Mouse (Mus musculus): ENCODE data around the gene Fkbp6. TPM values are rescaled to one million over a fixed set of nuclear protein-coding genes. Genes with fewer than 3 reads are reported as not detected.
A peak's percentile ranks its signal among the peaks of the same experiment; 100 is the strongest.
"Not testable (repeated sequence)": the region's sequence is repeated elsewhere in the genome, so short reads cannot be mapped to it uniquely, and the experiment has no call there.

The Fkbp6 gene
- polyA plus RNA-seq, 1 experiment from 2014 or later: 0.30 TPM

- no peaks in the 10 kb centered on the region for H3K9me3 ChIP-seq
- H3K4me3 ChIP-seq: peak within 1 kb of the TSS; percentile 97
- no peaks in the 10 kb centered on the region for H3K27me3 ChIP-seq
- peak within 1 kb of the TSS; percentile 89 for H3K4me2 ChIP-seq
- H3K4me1 ChIP-seq (replicated peaks): peaks cover 18% of the 10 kb centered on the region
- peak within 1 kb of the TSS; percentile 84 for H3K27ac ChIP-seq (replicated peaks)
- peak within 1 kb of the TSS; percentile 79 for H3K9ac ChIP-seq
- H3K36me3 ChIP-seq: peaks cover 32% of the 10 kb centered on the region
- under 1% methylated on average over 54 of the region's 64 CpGs for WGBS
- ATAC-seq (ENCODE audit: low FRiP score, low read depth): peak; percentile 82
Observed at GRCm38 (mm10) chr5:135369787-135370654, 20.2 kb upstream of the Fkbp6 start, which contains the start of gene Nsun5. Gene Nsun5 (plus strand): TSS chr5:135369953.

- 66% methylated on average over 9 of the region's 9 CpGs for WGBS
- ATAC-seq (ENCODE audit: low FRiP score, low read depth); H3K27me3 ChIP-seq; H3K9me3 ChIP-seq: not testable (repeated sequence)
- Histone ChIP-seq H3K27ac (replicated peaks) (peak overlapping the region; percentile 84; the same call in 1 of the 2 replicates), H3K4me2 (peak overlapping the region; percentile 89), H3K36me3 (peaks cover 27% of the 10 kb centered on the region), H3K4me1 (replicated peaks) (peaks cover 18% of the 10 kb centered on the region), H3K4me3 (peak overlapping the region; percentile 97), H3K9ac (peak overlapping the region; percentile 79)
Observed at GRCm38 (mm10) chr5:135369196-135369595, 19.4 kb upstream of the Fkbp6 start.

- no peaks in the 10 kb centered on the region for H3K27me3 ChIP-seq
- ATAC-seq (ENCODE audit: low FRiP score, low read depth): no peak
- H3K36me3 ChIP-seq: peaks cover 19% of the 10 kb centered on the region
- H3K9me3 ChIP-seq: no peaks in the 10 kb centered on the region
- no peak overlapping the region for H3K9ac ChIP-seq
- no peak overlapping the region for H3K4me3 ChIP-seq
- 78% methylated on average over 6 of the region's 6 CpGs for WGBS
- no peak overlapping the region for H3K27ac ChIP-seq (replicated peaks)
- H3K4me1 ChIP-seq (replicated peaks): peaks cover 18% of the 10 kb centered on the region
- H3K4me2 ChIP-seq: no peak overlapping the region
Observed at GRCm38 (mm10) chr5:135368312-135368711, 18.5 kb upstream of the Fkbp6 start.

GRCm38 (mm10) chr5:135367841-135368240 is 18.0 kb upstream of the Fkbp6 start:
- H3K4me1 ChIP-seq (replicated peaks): peaks cover 18% of the 10 kb centered on the region
- WGBS: 47% methylated on average over 6 of the region's 6 CpGs
- ATAC-seq (ENCODE audit: low FRiP score, low read depth): no peak
- H3K4me3 ChIP-seq: no peak overlapping the region
- H3K9me3 ChIP-seq: no peaks in the 10 kb centered on the region
- H3K27me3 ChIP-seq: no peaks in the 10 kb centered on the region
- no peak overlapping the region for H3K27ac ChIP-seq (replicated peaks)
- no peak overlapping the region for H3K4me2 ChIP-seq
- no peak overlapping the region for H3K9ac ChIP-seq
- peaks cover 16% of the 10 kb centered on the region for H3K36me3 ChIP-seq

- Histone ChIP-seq H3K27ac (replicated peaks) (no peak overlapping the region), H3K9me3 (no peaks in the 10 kb centered on the region), H3K9ac (no peak overlapping the region), H3K4me2 (no peak overlapping the region), H3K36me3 (no peaks in the 10 kb centered on the region), H3K27me3 (no peaks in the 10 kb centered on the region), H3K4me3 (no peak overlapping the region), H3K4me1 (replicated peaks) (no peaks in the 10 kb centered on the region)
- no peak for ATAC-seq (ENCODE audit: low FRiP score, low read depth)
- WGBS: 29% methylated on average over 12 of the region's 12 CpGs
Observed at GRCm38 (mm10) chr5:135363540-135363939, 13.7 kb upstream of the Fkbp6 start.

GRCm38 (mm10) chr5:135362572-135362971 is 12.7 kb upstream of the Fkbp6 start:
- 88% methylated on average over 3 of the region's 3 CpGs for WGBS
- H3K27me3 ChIP-seq: no peaks in the 10 kb centered on the region
- no peak for ATAC-seq (ENCODE audit: low FRiP score, low read depth)
- H3K27ac ChIP-seq (replicated peaks): no peak overlapping the region
- H3K4me1 ChIP-seq (replicated peaks): no peaks in the 10 kb centered on the region
- H3K9me3 ChIP-seq: peaks cover 2% of the 10 kb centered on the region; the same call in 1 of the 2 replicates
- no peaks in the 10 kb centered on the region for H3K36me3 ChIP-seq
- H3K4me2 ChIP-seq: no peak overlapping the region
- no peak overlapping the region for H3K9ac ChIP-seq
- H3K4me3 ChIP-seq: no peak overlapping the region

- 93% methylated on average over 2 of the region's 2 CpGs for WGBS
- no peaks in the 10 kb centered on the region for H3K4me1 ChIP-seq (replicated peaks)
- no peaks in the 10 kb centered on the region for H3K36me3 ChIP-seq
- no peak overlapping the region for H3K4me3 ChIP-seq
- no peak overlapping the region for H3K9ac ChIP-seq
- no peak for ATAC-seq (ENCODE audit: low FRiP score, low read depth)
- no peak overlapping the region for H3K27ac ChIP-seq (replicated peaks)
- peaks cover 4% of the 10 kb centered on the region; the same call in 1 of the 2 replicates for H3K9me3 ChIP-seq
- no peak overlapping the region for H3K4me2 ChIP-seq
- no peaks in the 10 kb centered on the region for H3K27me3 ChIP-seq
Observed at GRCm38 (mm10) chr5:135359772-135360171, 9.9 kb upstream of the Fkbp6 start.

- Histone ChIP-seq H3K27me3 (0 out of 2 replicates have a peak, but pooled peaks cover 3% of the 10 kb centered on the region), H3K4me3 (no peak overlapping the region), H3K9me3 (peaks cover 4% of the 10 kb centered on the region; the same call in 1 of the 2 replicates), H3K4me2 (no peak overlapping the region), H3K27ac (replicated peaks) (no peak overlapping the region), H3K4me1 (replicated peaks) (no peaks in the 10 kb centered on the region), H3K36me3 (no peaks in the 10 kb centered on the region), H3K9ac (no peak overlapping the region)
- no peak for ATAC-seq (ENCODE audit: low FRiP score, low read depth)
- 92% methylated on average over 2 of the region's 2 CpGs for WGBS
Observed at GRCm38 (mm10) chr5:135357556-135357955, 7.7 kb upstream of the Fkbp6 start.

- H3K9me3 ChIP-seq: peaks cover 4% of the 10 kb centered on the region; the same call in 1 of the 2 replicates
- no peak overlapping the region for H3K4me3 ChIP-seq
- WGBS: 39% methylated on average over 1 of the region's 1 CpGs
- H3K27me3 ChIP-seq: 0 out of 2 replicates have a peak, but pooled peaks cover 3% of the 10 kb centered on the region
- H3K27ac ChIP-seq (replicated peaks): no peak overlapping the region
- no peaks in the 10 kb centered on the region for H3K4me1 ChIP-seq (replicated peaks)
- H3K4me2 ChIP-seq: no peak overlapping the region
- H3K36me3 ChIP-seq: no peaks in the 10 kb centered on the region
- H3K9ac ChIP-seq: no peak overlapping the region
- ATAC-seq (ENCODE audit: low FRiP score, low read depth): no peak
Observed at GRCm38 (mm10) chr5:135356090-135356489, 6.2 kb upstream of the Fkbp6 start.

- no peak overlapping the region for H3K4me2 ChIP-seq
- H3K36me3 ChIP-seq: no peaks in the 10 kb centered on the region
- H3K27ac ChIP-seq (replicated peaks): no peak overlapping the region
- no peak overlapping the region for H3K4me3 ChIP-seq
- H3K9me3 ChIP-seq: peaks cover 4% of the 10 kb centered on the region; the same call in 1 of the 2 replicates
- no peak for ATAC-seq (ENCODE audit: low FRiP score, low read depth)
- H3K9ac ChIP-seq: no peak overlapping the region
- no peaks in the 10 kb centered on the region for H3K4me1 ChIP-seq (replicated peaks)
- WGBS: 19% methylated on average over 20 of the region's 20 CpGs
- H3K27me3 ChIP-seq: 0 out of 2 replicates have a peak, but pooled peaks cover 3% of the 10 kb centered on the region
Observed at GRCm38 (mm10) chr5:135353564-135353963, 3.7 kb upstream of the Fkbp6 start.

GRCm38 (mm10) chr5:135352995-135353394 is 3.2 kb upstream of the Fkbp6 start, which contains the start of gene Trim50:
Gene Trim50 (plus strand): TSS chr5:135353295.
- no peak for ATAC-seq (ENCODE audit: low FRiP score, low read depth)
- Histone ChIP-seq H3K9ac (no peak within 1 kb of the TSS), H3K27me3 (0 out of 2 replicates have a peak, but pooled peaks cover 3% of the 10 kb centered on the region), H3K27ac (replicated peaks) (no peak within 1 kb of the TSS), H3K9me3 (peaks cover 4% of the 10 kb centered on the region; the same call in 1 of the 2 replicates), H3K4me1 (replicated peaks) (no peaks in the 10 kb centered on the region), H3K36me3 (no peaks in the 10 kb centered on the region), H3K4me3 (no peak within 1 kb of the TSS), H3K4me2 (no peak within 1 kb of the TSS)
- 60% methylated on average over 9 of the region's 9 CpGs for WGBS

GRCm38 (mm10) chr5:135351606-135352005 is 1.8 kb upstream of the Fkbp6 start:
- 87% methylated on average over 13 of the region's 13 CpGs for WGBS
- no peaks in the 10 kb centered on the region for H3K9me3 ChIP-seq
- ATAC-seq (ENCODE audit: low FRiP score, low read depth): no peak

More at GRCm38 (mm10) chr5:135351606-135352005, 1.8 kb upstream of the Fkbp6 start:
- H3K4me1 ChIP-seq (replicated peaks): no peaks in the 10 kb centered on the region
- H3K27ac ChIP-seq (replicated peaks): no peak overlapping the region
- H3K9ac ChIP-seq: no peak overlapping the region
- no peaks in the 10 kb centered on the region for H3K36me3 ChIP-seq
- H3K27me3 ChIP-seq: 0 out of 2 replicates have a peak, but pooled peaks cover 3% of the 10 kb centered on the region
- H3K4me3 ChIP-seq: no peak overlapping the region
- no peak overlapping the region for H3K4me2 ChIP-seq
